8 mouse cellular contexts compared by ENCODE assay signal in genomic region chr5:86065876-86066550, GRCm38 (mm10). TPM values are rescaled to one million over a fixed set of nuclear protein-coding genes. Genes with fewer than 3 reads are reported as not detected.
DNase-seq lines count a peak whose midpoint lies in the region; ATAC-seq and TF ChIP-seq lines count a peak whose summit lies in the region.

No protein-coding gene starts in this region.

- peaks cover 31% of the 10 kb centered on the region for H3K4me1 ChIP-seq in bone marrow macrophage, adult 2 months (ENCODE audit: control insufficient read depth, insufficient read depth, low read length)
- peaks cover 47% of the 10 kb centered on the region for H3K4me1 ChIP-seq in megakaryocyte, embryonic 14.5 days

- TF ChIP-seq POLR2A in bone marrow macrophage, adult 2 months (IDR thresholded peaks at IDR 0.05; ENCODE audit: borderline replicate concordance, low read depth, low read length), result no peak

- intact Hi-C loops in left cerebral cortex, postnatal 4 days (cut with DNase I), result loop anchor here (5.0 kb wide), 1 partner anchor 41 kb away; no protein-coding TSS in a partner anchor

- no peak for TF ChIP-seq CTCF in layer of hippocampus, adult 2 months (conservative IDR thresholded peaks at IDR 0.05)
- TF ChIP-seq CTCF in bone marrow macrophage, adult 2 months (IDR thresholded peaks at IDR 0.05; ENCODE audit: low read depth, low read length), result no peak

- no peaks in the 10 kb centered on the region for H3K27me3 ChIP-seq in megakaryocyte, embryonic 14.5 days (replicated peaks)

- peak in 1 of 2 experiments; percentile 18 for DNase-seq in layer of hippocampus, adult 2 months (ENCODE audit: low spot score in 2 of 2)
- DNase-seq in layer of hippocampus, postnatal 25 days (ENCODE audit: extremely low spot score in 1 of 2, low spot score in 1 of 2), result no peak
- no peak for DNase-seq in left cerebral cortex, postnatal 4 days
- DNase-seq in cerebellum, adult 11 months, result no peak
- DNase-seq in cerebellum, postnatal 4 days (ENCODE audit: low spot score in 2 of 2), result no peak

- no peaks in the 10 kb centered on the region for H3K36me3 ChIP-seq in megakaryocyte, embryonic 14.5 days (replicated peaks; ENCODE audit: low read length)

- H3K4me3 ChIP-seq in layer of hippocampus, adult 2 months, result peak overlapping the region; percentile 89
- peak overlapping the region; percentile 63 for H3K4me3 ChIP-seq in bone marrow macrophage, adult 2 months (ENCODE audit: insufficient read depth, low read length)
- H3K4me3 ChIP-seq in megakaryocyte, embryonic 14.5 days (replicated peaks), result peak overlapping the region; percentile 97

- H3K9me3 ChIP-seq in megakaryocyte, embryonic 14.5 days, result no peaks in the 10 kb centered on the region

- H3K27ac ChIP-seq in layer of hippocampus, adult 2 months, result peak overlapping the region; percentile 57; the same call in 1 of the 2 replicates
- H3K27ac ChIP-seq in bone marrow macrophage, adult 2 months (ENCODE audit: insufficient read depth, low read depth, low read length), result peak overlapping the region; percentile 49

- peak; percentile 12 to 13; a peak in 3 of 4 replicates for ATAC-seq in hematopoietic stem cell, adult 5-6 weeks (replicated peaks in 1 of 2; ENCODE audit: insufficient read depth in 1 of 2, low FRiP score in 2 of 2, low TSS enrichment in 1 of 2, low read depth in 1 of 2, poor library complexity in 2 of 2, severe bottlenecking in 2 of 2)

RNA-seq across cellular contexts. Expression of gene Cenpc1, which starts 0.6 kb away (rescaled TPM):
- total RNA-seq in layer of hippocampus, adult 2 months (2021), result 10 to 100 TPM; 22.6 to 23.0 TPM
- total RNA-seq in layer of hippocampus, postnatal 25 days (2021), result 10 to 100 TPM; 20.7 to 22.2 TPM
- 20.3 and 23.1 TPM in 2 replicates for polyA plus RNA-seq in bone marrow macrophage, adult 2 months (2012; ENCODE audit: insufficient read depth, insufficient read length, missing spikeins)
- total RNA-seq in hematopoietic stem cell, adult 5-6 weeks (2017), result 56.3 and 58.3 TPM in 2 replicates
- polyA plus RNA-seq in megakaryocyte, embryonic 14.5 days (2012; ENCODE audit: insufficient read depth, low replicate concordance), result 1.7 TPM in 1 of 2 replicates, not detected in the other
- 10 to 100 TPM; 34.3 to 36.2 TPM for total RNA-seq in left cerebral cortex, postnatal 4 days (2021)

RNA-seq across cellular contexts. Expression of gene Stap1, which starts 5.5 kb away (rescaled TPM):
- total RNA-seq in layer of hippocampus, adult 2 months (2021), result not detected
- not detected for total RNA-seq in layer of hippocampus, postnatal 25 days (2021)
- polyA plus RNA-seq in bone marrow macrophage, adult 2 months (2012; ENCODE audit: insufficient read depth, insufficient read length, missing spikeins), result 208 and 228 TPM in 2 replicates
- total RNA-seq in hematopoietic stem cell, adult 5-6 weeks (2017), result 80.4 and 98.5 TPM in 2 replicates
- 0.97 and 21.5 TPM in 2 replicates for polyA plus RNA-seq in megakaryocyte, embryonic 14.5 days (2012; ENCODE audit: insufficient read depth, low replicate concordance)
- total RNA-seq in left cerebral cortex, postnatal 4 days (2021), result not detected

Comparison
In these comparisons a context has a peak if more than half of its experiments do, and no peak if none do; other contexts are left out.
1. RNA of gene Stap1, which starts 5.5 kb away (total RNA-seq): 80.4 to 98.5 TPM in hematopoietic stem cell, adult 5-6 weeks; not detected in layer of hippocampus, adult 2 months, not detected in left cerebral cortex, postnatal 4 days and not detected in layer of hippocampus, postnatal 25 days; every median in the first group is over 10 times any median in the second.
2. Peak in every context shown above with its lines, with median percentiles within 50 percentile points of each other: H3K4me3 ChIP-seq.